Mouse (Mus musculus): ENCODE results near the gene Mrpl17. TPM values are rescaled to one million over a fixed set of nuclear protein-coding genes. Genes with fewer than 3 reads are reported as not detected.

Gene Mrpl17
- polyA plus RNA-seq (2017; shearing (Covaris generic)) = 83.1 TPM

DNA sequence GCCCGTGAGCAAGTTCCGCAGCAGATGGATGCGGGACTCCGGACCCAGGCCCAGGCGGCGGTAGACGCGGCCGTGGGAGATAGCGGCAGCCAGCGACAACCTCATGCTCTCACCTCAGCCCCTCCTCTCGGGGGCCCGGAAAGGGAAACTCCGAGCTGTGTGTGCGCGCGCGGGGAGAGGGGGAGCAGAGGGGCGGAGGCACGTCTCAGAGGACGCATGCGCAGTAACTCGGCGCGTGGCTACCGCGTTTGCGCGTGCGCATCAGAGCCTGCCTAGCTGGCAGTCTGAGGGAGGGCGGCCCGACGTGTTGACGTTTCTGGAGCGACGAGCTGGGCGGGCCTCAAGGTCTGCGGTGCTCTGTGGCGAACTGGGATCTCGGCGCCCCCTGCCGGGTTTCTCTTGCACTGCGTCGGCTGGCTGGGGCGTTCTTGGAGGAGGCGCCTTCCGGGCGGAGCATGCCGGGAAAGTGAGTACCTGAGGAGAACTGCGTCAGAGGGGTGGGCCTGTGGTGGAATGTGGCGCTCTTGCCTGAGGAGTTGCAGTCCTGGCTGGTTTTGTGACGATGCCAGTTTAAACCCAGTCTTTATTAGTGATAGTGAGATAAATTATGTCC is at the start of gene Mrpl17:
Gene Mrpl17 (minus strand): TSS at position 223 of the 613 bp plus-strand sequence.

DNA sequence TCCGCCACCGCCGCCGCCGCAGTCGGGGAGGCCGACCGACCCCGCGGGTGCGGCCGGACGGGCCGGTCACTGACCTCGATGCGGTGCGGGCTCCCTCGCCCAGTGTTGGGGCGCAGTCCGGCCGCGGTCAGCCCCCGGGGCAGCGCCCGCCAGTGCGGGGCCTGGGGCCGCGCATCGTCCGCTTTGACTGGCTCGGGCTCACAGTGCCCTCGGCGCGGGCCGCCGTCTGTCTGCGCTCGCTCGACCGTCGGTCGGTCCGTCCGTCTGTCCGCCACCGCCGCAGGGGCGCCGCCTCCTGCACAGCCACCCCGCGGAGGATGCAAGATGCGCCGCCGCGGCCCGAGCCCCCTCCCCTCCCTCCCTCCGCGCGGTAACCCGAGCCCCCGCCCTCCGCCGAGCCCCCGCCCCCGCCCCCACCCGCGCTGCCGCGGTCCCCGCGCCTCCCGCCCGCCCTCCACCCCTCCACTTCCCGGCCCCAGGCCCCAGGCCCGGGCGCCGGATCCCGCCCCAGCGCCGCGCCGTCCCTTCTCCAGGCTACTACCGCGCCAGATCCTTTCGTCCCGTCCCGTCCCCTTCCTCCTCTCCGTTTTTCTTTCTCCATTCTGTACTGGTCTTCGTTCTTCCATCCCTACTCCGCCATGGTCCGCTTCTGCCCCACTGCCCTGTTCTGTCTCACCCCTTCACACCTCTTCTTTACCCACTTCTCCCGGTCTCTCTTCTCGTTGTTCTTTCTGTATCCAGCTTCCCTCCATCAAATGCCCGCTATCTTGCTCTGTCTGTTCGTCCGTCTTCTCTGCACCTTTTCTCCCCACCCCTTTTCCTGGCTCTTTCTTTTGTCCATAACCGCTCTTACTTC is 23.4 kb downstream of the Mrpl17 start, which contains the start of gene Dchs1:
Gene Dchs1 (minus strand): TSS at position 370 of the 856 bp plus-strand sequence.

Other genes starting within 250 kb of the Mrpl17 start
- gene Apbb1, start 229.4 kb downstream of the Mrpl17 start, polyA plus RNA-seq (2017; shearing (Covaris generic)) = 8.5 TPM
- not detected for gene Hpx, start 211.0 kb downstream of the Mrpl17 start, polyA plus RNA-seq (2017; shearing (Covaris generic))
- gene Trim3, start 177.5 kb downstream of the Mrpl17 start, polyA plus RNA-seq (2017; shearing (Covaris generic)) = 4.5 TPM
- gene Timm10b, start 171.0 kb downstream of the Mrpl17 start, polyA plus RNA-seq (2017; shearing (Covaris generic)) = 97.1 TPM
- gene Arfip2, start 170.7 kb downstream of the Mrpl17 start, polyA plus RNA-seq (2017; shearing (Covaris generic)) = 14.5 TPM
- 10.6 TPM for gene Gm45799, start 170.5 kb downstream of the Mrpl17 start, polyA plus RNA-seq (2017; shearing (Covaris generic))
- gene Dnhd1, start 160.3 kb downstream of the Mrpl17 start, polyA plus RNA-seq (2017; shearing (Covaris generic)) = 3.6 TPM
- gene Ilk, start 74.5 kb downstream of the Mrpl17 start, polyA plus RNA-seq (2017; shearing (Covaris generic)) = 139 TPM
- gene Rrp8, start 73.7 kb downstream of the Mrpl17 start, polyA plus RNA-seq (2017; shearing (Covaris generic)) = 15.7 TPM
- gene Taf10, start 66.7 kb downstream of the Mrpl17 start, polyA plus RNA-seq (2017; shearing (Covaris generic)) = 283 TPM
- 65.4 TPM for gene Tpp1, start 58.9 kb downstream of the Mrpl17 start, polyA plus RNA-seq (2017; shearing (Covaris generic))
- not detected for gene Dchs1, start 23.4 kb downstream of the Mrpl17 start, polyA plus RNA-seq (2017; shearing (Covaris generic))
- gene Gm4070, start 142.9 kb upstream of the Mrpl17 start, polyA plus RNA-seq (2017; shearing (Covaris generic)) = 96.0 TPM

Measured in effector memory CD4-positive, alpha-beta T cell, adult 7 months (primary cell).